Mouse (Mus musculus): ENCODE measurements around the gene Stxbp4.

Stxbp4 gene

DNA sequence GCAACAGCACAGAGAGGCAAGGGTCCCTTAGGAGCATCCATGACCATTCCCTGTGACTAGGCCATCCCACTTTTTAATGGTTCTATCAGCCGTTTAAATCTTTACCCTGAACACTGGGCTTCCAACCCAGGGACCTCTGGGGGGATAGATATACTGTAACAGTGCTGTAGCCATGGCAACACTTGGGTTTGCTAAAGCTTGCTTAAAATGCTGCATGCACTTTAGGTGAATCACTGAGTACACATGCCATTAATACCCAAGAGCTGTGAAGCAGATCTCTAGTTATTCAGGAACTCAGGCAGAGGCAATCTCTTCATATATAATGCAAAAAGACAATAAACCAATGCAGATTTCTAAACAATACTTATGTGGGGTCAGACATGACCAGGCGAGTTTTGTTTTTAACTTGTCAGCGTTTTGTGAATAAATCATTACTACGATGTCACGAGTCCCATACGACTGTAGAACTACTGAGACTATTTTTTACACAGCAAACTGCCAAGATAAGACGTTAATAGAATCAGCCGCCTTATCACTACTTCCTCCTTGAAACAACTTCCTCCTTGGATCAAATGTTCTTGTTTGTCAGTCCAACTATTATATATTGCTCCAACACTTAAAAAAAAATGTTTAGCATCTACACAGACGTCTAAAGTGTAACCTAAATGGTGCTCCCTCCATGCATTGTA is 79.4 kb downstream of the Stxbp4 start:
- no peak for DNase-seq (ENCODE audit: low spot score in 2 of 2)

DNA sequence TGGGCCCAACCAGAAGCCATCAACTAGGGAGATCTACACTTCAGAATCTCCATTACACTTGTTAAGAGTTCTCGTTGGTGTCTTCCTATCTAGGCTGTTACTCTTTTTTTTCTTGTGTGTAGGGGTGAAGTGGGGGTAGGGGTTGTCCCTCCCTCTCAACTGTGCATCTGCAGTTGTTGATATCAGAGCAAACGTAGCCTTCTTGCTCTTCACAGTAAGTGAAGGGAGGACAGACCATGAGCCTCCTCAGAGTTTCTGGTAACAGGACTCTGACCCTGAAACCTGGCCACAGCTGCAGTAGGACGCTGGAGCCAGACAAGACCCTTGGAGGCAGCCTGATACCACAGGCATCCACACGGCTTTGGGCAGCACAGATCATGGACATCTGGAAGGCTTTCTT is 81.4 kb downstream of the Stxbp4 start:
- no peak for DNase-seq (ENCODE audit: low spot score in 2 of 2)

DNA sequence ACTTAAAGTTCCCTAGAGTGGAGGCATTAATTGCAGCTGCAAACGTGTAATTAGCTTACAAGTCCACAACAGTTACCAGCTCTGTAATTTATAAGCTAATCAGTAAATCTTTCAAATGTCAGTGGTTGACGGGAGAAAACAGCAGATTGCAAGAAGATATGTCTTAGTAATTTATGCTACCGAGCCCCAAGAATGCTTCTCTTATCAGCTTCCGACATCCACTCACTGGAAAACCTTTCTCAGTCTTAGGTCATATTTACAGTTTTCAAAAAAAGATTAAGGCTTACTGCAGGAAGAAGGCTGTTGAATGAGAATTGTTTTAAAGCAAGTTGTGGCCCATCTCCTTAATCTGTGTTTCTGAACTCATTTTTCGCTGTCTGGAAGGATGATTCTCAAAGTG is 83.9 kb downstream of the Stxbp4 start:
- DNase-seq (ENCODE audit: low spot score in 2 of 2) = no peak

GRCm38 (mm10) chr11:90552303-90553201 is 85.3 kb downstream of the Stxbp4 start:
- no peak for DNase-seq (ENCODE audit: low spot score in 2 of 2)

DNA sequence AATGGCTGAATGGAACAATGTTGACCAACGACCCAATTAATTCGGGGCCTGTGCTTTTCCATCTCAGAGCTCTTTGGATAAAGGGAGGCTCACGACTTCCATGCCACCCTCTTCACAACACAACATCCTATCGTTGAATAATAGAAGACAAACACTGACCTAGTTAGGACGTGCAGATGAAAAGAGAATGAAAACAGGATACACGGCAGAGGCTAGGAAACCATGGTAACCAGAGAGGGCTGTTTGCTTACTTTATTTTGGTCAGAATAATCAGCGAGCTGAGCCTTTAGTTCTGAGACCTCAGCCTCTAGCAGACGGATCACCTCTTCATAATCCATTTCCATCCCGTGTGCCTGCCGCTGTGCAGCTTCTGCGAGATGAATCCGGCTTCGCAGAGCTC is 89.3 kb downstream of the Stxbp4 start:
- DNase-seq (ENCODE audit: low spot score in 2 of 2) = no peak

DNA sequence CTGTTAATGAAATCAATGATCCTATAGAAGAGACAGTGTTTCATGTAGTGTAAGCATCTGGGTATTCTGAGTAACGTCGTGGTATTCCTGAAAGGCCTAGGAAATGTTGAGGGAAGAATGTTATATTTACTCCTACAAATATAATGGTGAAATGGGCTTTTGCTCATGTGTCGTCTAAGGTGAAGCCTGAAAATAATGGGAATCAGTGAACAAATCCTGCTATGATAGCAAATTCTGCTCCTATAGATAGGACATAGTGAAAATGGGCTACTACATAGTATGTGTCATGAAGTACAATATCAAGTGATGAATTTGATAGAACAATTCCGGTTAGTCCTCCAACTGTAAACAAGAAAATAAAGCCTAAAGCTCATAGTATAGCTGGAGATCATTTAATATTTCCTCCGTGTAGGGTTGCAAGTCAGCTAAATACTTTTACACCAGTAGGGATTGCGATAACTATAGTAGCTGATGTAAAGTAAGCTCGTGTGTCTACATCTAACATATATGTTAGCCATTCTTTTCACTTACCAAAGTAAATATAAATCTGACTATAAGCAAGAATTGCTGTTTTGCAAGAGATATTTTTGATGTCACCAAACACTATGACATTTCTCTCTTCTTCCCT is 99.1 kb downstream of the Stxbp4 start:
- DNase-seq (ENCODE audit: low spot score in 2 of 2) = no peak

DNA sequence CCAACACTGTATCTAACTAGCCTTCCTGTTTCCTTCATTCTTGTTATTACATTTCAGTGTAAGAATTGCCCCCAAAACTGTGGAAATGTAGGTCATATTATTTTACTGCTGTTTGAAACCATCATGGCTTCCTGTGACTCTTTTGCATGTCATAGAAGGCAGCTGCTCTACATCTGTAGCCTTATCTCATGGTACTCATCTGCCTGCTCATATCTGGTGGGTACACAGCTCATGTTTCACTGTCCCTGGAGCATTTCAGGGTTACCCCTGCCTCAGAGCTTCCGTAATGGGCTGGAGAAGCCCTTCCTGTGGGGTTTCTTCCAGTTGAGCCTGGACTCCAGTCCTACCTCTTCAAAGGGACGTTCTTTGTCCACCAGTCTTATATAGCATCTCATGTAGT is 112.6 kb downstream of the Stxbp4 start:
- no peak for DNase-seq (ENCODE audit: low spot score in 2 of 2)

DNA sequence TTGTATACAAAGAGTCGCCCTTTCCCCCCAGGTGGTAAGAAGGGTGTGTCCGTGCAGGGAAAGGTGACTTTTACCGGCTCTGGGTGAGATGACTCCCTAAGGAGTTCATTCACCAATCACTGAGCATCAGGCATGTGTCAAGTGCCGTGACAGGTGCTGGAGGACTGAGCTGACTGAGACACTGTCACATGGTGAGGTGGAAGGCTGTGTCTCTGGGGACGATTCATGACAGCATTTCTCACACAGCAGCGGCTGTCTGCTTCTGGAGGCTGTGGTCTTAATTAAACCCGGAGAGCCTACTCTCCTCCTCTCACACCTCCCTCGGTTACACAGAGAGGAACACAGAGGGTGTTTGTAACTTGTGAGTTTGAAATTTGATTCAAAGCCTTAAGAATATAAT is 116.8 kb downstream of the Stxbp4 start:
- DNase-seq (ENCODE audit: low spot score in 2 of 2) = no peak

GRCm38 (mm10) chr11:90517750-90518149 is 120.1 kb downstream of the Stxbp4 start:
- no peak for DNase-seq (ENCODE audit: low spot score in 2 of 2)

DNA sequence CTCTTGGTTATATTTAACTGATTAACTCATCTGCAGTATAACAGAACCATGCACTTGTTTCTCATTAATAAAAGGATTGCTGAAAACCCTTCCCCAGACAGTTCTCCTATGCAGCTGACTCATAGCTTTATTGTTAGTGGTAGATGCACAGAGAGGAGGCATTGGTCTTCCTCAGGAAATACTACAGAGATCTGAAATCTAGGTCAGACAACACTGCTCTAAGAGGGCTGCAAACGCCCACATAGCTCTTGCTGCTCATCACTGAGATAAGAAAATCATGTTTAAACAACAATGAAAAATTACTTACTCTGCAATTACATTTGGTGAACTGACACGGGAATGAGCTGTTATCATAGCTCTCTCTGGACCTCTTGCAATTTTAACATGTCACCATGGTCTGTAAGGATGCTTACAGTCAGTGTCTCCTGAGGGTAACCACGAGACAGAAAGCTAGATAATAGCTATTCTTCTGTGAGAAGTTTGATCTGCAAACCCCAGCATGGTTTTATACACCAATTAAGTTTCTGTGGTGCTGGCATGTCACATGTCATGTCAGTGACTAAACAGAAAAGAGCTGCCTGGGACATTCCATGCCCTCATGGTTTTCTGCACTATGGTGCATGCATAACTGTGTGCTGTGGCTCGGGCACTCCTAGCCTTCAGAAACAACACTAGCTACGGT is 125.2 kb downstream of the Stxbp4 start:
- DNase-seq (ENCODE audit: low spot score in 2 of 2) = no peak

GRCm38 (mm10) chr11:90501846-90502245 is 136.0 kb downstream of the Stxbp4 start:
- no peak for DNase-seq (ENCODE audit: low spot score in 2 of 2)

DNA sequence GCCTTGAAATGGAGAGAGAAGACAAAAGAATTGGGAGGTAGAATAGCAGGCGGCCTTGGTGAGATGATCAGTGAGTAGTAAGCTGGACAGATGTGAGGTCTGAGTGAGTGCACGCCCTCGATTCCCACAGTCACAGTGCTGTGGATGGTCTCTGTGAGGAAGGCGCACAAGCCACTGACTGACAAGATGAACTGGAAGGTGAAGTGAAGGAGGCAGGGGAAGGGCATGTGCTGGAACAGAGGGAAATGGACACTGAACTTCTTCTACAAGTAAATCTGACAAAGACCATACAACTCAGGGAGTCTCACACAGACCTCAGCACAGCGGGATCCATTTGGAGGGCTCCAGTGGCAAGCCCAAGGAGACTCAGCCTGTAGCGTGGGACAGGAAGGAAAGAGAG is 138.0 kb downstream of the Stxbp4 start:
- DNase-seq (ENCODE audit: low spot score in 2 of 2) = no peak

GRCm38 (mm10) chr11:90498461-90498860 is 139.4 kb downstream of the Stxbp4 start:
- peak in 1 of 2 experiments; percentile 6 for DNase-seq (ENCODE audit: low spot score in 2 of 2)

- DNase-seq (ENCODE audit: low spot score in 2 of 2) = no peak
These were observed 142.9 kb downstream of the Stxbp4 start for GRCm38 (mm10) chr11:90494981-90495380.

GRCm38 (mm10) chr11:90492511-90492910 is 145.4 kb downstream of the Stxbp4 start:
- DNase-seq (ENCODE audit: low spot score in 2 of 2) = no peak

DNA sequence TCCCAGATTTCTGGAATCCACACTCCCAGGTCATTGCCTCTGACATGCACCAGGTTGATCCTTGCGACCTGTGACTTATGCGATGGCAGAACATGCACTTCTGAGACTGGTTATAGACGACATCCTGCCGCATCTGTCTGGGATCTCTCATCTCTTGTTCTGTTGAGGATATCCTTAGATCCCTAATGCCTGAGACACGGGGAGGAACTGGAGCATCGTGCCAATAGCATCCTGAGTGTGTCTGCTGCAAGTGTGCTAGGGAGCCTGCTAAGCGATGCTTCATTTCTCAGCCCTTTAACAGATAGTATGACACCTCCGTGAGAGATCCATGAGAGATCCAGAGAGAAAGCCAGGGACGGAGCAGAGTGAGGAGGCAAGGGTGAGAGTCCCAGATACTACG is 148.7 kb downstream of the Stxbp4 start:
- no peak for DNase-seq (ENCODE audit: low spot score in 2 of 2)

GRCm38 (mm10) chr11:90487686-90488085 is 150.2 kb downstream of the Stxbp4 start:
- no peak for DNase-seq (ENCODE audit: low spot score in 2 of 2)

GRCm38 (mm10) chr11:90484750-90485637 is 152.9 kb downstream of the Stxbp4 start:
- DNase-seq (ENCODE audit: low spot score in 2 of 2) = no peak

DNA sequence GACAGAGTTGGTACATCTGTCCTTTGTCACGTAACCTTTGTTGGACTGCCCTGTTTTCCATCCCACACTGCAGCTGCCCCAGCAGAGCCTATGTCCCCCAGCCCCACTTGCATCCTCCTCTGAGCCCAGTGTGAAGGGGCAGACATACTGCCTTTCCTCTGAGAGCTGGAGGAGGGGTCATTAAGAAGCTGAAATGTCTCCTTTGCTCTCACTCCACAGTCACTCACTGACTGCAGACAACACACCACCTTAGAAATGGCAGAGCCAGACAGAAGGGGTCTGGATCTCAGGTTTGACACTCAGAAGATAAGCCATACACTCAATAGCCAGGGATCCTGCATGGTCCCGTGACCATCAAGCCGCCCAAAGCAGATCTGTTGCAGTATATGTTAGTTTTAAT is 154.1 kb downstream of the Stxbp4 start:
- no peak for DNase-seq (ENCODE audit: low spot score in 2 of 2)

DNA sequence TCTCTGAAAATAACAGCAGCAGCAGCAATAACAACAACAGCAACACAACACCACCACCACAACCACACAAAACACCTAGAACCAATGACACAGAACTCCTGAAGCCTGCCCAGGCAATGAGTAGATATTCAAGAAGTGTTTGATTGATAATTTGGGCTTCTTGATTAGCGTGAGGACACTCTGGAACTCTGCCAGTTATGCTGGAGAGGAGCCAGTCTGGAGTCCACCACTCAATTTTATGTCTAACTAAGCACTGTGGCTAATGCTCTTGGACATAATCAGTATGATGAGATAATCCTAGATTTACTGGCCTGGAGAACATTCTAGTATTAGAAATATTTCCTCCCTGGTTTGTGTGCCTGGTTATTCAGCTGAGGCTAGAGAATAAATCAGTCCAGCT is 156.1 kb downstream of the Stxbp4 start:
- no peak for DNase-seq (ENCODE audit: low spot score in 2 of 2)

DNA sequence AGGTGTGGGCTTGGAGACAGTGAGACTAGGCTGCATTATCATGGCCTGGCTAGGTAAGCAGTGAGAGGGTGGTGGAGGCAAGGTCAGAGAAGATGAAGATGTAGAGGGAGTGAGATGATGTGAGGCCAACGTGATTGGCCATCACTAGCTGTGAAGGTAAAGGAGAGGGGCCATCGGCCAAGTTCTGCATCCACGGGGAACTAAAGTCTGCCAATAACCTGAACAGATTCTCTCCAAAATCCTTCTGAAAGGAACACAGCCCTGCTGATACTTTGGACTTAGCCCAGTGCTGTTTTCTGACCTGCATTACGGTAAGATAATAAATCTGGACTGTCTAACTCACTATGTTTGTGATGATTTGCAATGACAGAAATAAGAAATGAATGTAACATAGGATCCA is 167.6 kb downstream of the Stxbp4 start:
- no peak for DNase-seq (ENCODE audit: low spot score in 2 of 2)
